Mouse (Mus musculus) skeletal muscle tissue, adult 2 months (tissue): ENCODE data around the gene Gpr157.
A peak's percentile ranks its signal among the peaks of the same experiment; 100 is the strongest.
"Not testable (repeated sequence)": the region's sequence is repeated elsewhere in the genome, so short reads cannot be mapped to it uniquely, and the experiment has no call there.

Source experiments
- DNase-seq: peaks from one replicate; pipeline ENCODE4 v3.0.0-alpha.2; 2012; ENCODE audit warnings: low read depth, low spot score

Gene Gpr157

GRCm38 (mm10) chr4:150087161-150087889 lies at the start of gene Gpr157:
Gene Gpr157 (plus strand): TSS chr4:150087365.
- DNase-seq = peak; percentile 93

GRCm38 (mm10) chr4:150038533-150038932 lies 48.6 kb upstream of the Gpr157 start:
- no peak for DNase-seq

GRCm38 (mm10) chr4:150040003-150040581 lies 47.1 kb upstream of the Gpr157 start:
- no peak for DNase-seq

GRCm38 (mm10) chr4:150040856-150041255 lies 46.3 kb upstream of the Gpr157 start:
- DNase-seq = not testable (repeated sequence)

GRCm38 (mm10) chr4:150041346-150042110 lies 45.6 kb upstream of the Gpr157 start:
- DNase-seq = no peak

- no peak for DNase-seq
Observed at GRCm38 (mm10) chr4:150043591-150043990, 43.6 kb upstream of the Gpr157 start.

- no peak for DNase-seq
Observed at GRCm38 (mm10) chr4:150048038-150048437, 39.1 kb upstream of the Gpr157 start.

GRCm38 (mm10) chr4:150048478-150049156 lies 38.5 kb upstream of the Gpr157 start:
- DNase-seq = no peak

- DNase-seq = no peak
Observed at GRCm38 (mm10) chr4:150049157-150049513, 38.0 kb upstream of the Gpr157 start.

GRCm38 (mm10) chr4:150049564-150050226 lies 37.5 kb upstream of the Gpr157 start:
- no peak for DNase-seq

- DNase-seq = no peak
Observed at GRCm38 (mm10) chr4:150051514-150051913, 35.7 kb upstream of the Gpr157 start.

- no peak for DNase-seq
Observed at GRCm38 (mm10) chr4:150052380-150052779, 34.8 kb upstream of the Gpr157 start.

- DNase-seq = no peak
Observed at GRCm38 (mm10) chr4:150056171-150056570, 31.0 kb upstream of the Gpr157 start.

- DNase-seq = no peak
Observed at GRCm38 (mm10) chr4:150057722-150058121, 29.4 kb upstream of the Gpr157 start.

- DNase-seq = peak; percentile 31
Observed at GRCm38 (mm10) chr4:150059841-150060468, 27.2 kb upstream of the Gpr157 start.

GRCm38 (mm10) chr4:150060469-150061170 lies 26.5 kb upstream of the Gpr157 start:
- DNase-seq = no peak

- DNase-seq = no peak
Observed at GRCm38 (mm10) chr4:150061432-150062225, 25.5 kb upstream of the Gpr157 start.

- DNase-seq = no peak
Observed at GRCm38 (mm10) chr4:150066706-150067323, 20.4 kb upstream of the Gpr157 start.

GRCm38 (mm10) chr4:150068216-150068615 lies 18.9 kb upstream of the Gpr157 start:
- no peak for DNase-seq
